Mouse (Mus musculus): ENCODE results near the gene Vmn2r50. TPM values are rescaled to one million over a fixed set of nuclear protein-coding genes. Genes with fewer than 3 reads are reported as not detected.
"Not testable (repeated sequence)": the region's sequence is repeated elsewhere in the genome, so short reads cannot be mapped to it uniquely, and the experiment has no call there.

The Vmn2r50 gene
- total RNA-seq (2021) = not detected

- DNase-seq (ENCODE audit: extremely low spot score in 1 of 2, low spot score in 2 of 2); intact Hi-C loops (cut with DNase I): not testable (repeated sequence)
These were observed at the start of gene Vmn2r50 for GRCm38 (mm10) chr7:10053196-10053595. Gene Vmn2r50, minus strand, starts transcription at chr7:10053296.

- intact Hi-C loops (cut with DNase I); DNase-seq (ENCODE audit: extremely low spot score in 1 of 2, low spot score in 2 of 2): not testable (repeated sequence)
These were observed 60.9 kb downstream of the Vmn2r50 start, which contains the start of gene Vmn2r49 for GRCm38 (mm10) chr7:9992157-9992556. Gene Vmn2r49, minus strand, starts transcription at chr7:9992257.

Other genes with a start within 250 kb of the Vmn2r50 start
- gene Vmn2r47, start 212.0 kb downstream of the Vmn2r50 start, total RNA-seq (2021) = not detected
- not detected for gene Vmn2r48, start 99.7 kb downstream of the Vmn2r50 start, total RNA-seq (2021)
- gene Vmn2r49, start 61.0 kb downstream of the Vmn2r50 start, total RNA-seq (2021) = not detected
- not detected for gene Vmn2r51, start 52.4 kb upstream of the Vmn2r50 start, total RNA-seq (2021)
- not detected for gene Vmn2r52, start 123.3 kb upstream of the Vmn2r50 start, total RNA-seq (2021)
- not detected for gene Vmn1r66, start 224.7 kb upstream of the Vmn2r50 start, total RNA-seq (2021)